Mouse (Mus musculus) erythroblast, embryonic 14.5 days (primary cell): ENCODE results near the gene Magi1.

Experiments
- GATA1 ChIP-seq: IDR thresholded peaks from 2 replicates; pipeline ENCODE4 v1.6.1; 2012; ENCODE audit warnings: low read length, inconsistent platforms, mixed read lengths
- TAL1 ChIP-seq: IDR thresholded peaks from 3 replicates; pipeline ENCODE4 v1.6.1; 2012; ENCODE audit warnings: low read length, inconsistent platforms, mixed read lengths

DNA sequence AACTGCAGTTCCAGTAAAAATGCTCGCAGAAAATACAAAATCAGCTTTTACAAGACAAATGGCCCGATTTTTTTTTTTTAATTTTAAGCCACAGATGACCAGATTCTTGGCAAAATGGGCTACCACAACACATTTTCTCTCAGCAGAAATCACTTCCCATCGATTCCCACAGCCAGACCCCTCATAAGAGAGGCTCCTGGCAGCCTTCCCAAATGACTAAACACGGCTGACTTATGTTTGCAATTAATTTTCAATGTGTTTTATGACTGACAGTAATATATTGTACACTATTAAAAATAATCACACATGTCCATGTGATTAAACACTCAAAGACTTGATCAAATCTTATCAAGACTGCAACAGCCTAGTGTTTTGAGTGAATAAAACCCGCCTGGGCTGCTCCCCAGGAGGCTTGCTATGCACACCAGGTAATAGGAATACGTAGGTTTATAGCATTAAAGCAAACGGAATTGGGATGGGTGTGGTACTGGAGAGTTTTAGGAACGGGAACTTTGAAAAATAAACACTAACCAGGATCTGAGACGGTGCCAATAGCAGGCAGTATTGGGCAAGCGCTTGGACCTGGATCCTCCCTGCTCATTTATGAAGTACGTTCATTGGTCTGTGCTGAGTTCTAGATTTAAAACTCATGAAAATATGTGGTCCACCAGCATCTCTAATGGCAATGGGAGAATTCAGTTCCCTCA is 176.2 kb downstream of the Magi1 start:
- TF ChIP-seq TAL1 = no peak
- no peak for TF ChIP-seq GATA1
